Mouse (Mus musculus) CH12.LX (cell line): Measurements from ENCODE around the gene Gm42669. TPM values are rescaled to one million over a fixed set of nuclear protein-coding genes. Genes with fewer than 3 reads are reported as not detected.

Experiments
- DNase-seq: peaks from one replicate; pipeline ENCODE4 v3.0.0-alpha.2; 2013; ENCODE audit errors: extremely low read depth
- H3K27ac ChIP-seq: 2 replicates; pipeline ENCODE4 v1.5.1; 2012; ENCODE audit warnings: low read depth, mild to moderate bottlenecking, control low read depth, moderate library complexity; ENCODE audit not compliant: insufficient read depth
- H3K27me3 ChIP-seq: replicated peaks from 2 replicates; pipeline ENCODE3; 2012; ENCODE audit warnings: inconsistent platforms
- H3K36me3 ChIP-seq, 2 experiments: replicated peaks in 1 of 2; 2 replicates each; pipeline versions ENCODE3 to v1.6.1; 2012; ENCODE audit warnings: inconsistent platforms in 1 of 2, low read length in 1 of 2, mild to moderate bottlenecking in 1 of 2, mixed read lengths in 1 of 2, moderate library complexity in 1 of 2; ENCODE audit not compliant: control insufficient read depth in 1 of 2, insufficient read depth in 1 of 2
- H3K4me1 ChIP-seq, 2 experiments: 2 replicates each; pipeline ENCODE4 v1.6.1; 2012; ENCODE audit warnings: inconsistent platforms in 1 of 2, moderate library complexity in 1 of 2; ENCODE audit not compliant: insufficient read depth in 2 of 2, control insufficient read depth in 1 of 2
- H3K4me2 ChIP-seq: 2 replicates; pipeline ENCODE4 v1.6.1; 2012; ENCODE audit warnings: low read depth, mild to moderate bottlenecking, control low read depth; ENCODE audit not compliant: poor library complexity, insufficient read depth, severe bottlenecking
- H3K4me3 ChIP-seq, 3 experiments: fragments of 150-350 bp in 1 of 3; sonication (generic) in 1 of 3; replicated peaks in 1 of 3; 2 replicates each; pipeline versions ENCODE3 to v1.5.1; 2011 to 2012; ENCODE audit warnings: low read depth in 2 of 3, low read length in 2 of 3, mild to moderate bottlenecking in 2 of 3, moderate library complexity in 2 of 3, control low read depth in 1 of 3, improper control_type of control experiment in 1 of 3, inconsistent platforms in 1 of 3, mixed read lengths in 1 of 3; ENCODE audit not compliant: poor library complexity in 1 of 3
- H3K79me2 ChIP-seq: replicated peaks from 2 replicates; pipeline ENCODE4 v1.6.1; 2012; ENCODE audit warnings: mild to moderate bottlenecking, moderate library complexity; ENCODE audit not compliant: control insufficient read depth, poor library complexity, insufficient read depth, severe bottlenecking; ENCODE audit errors: extremely low read depth
- H3K9ac ChIP-seq: 2 replicates; pipeline ENCODE4 v1.6.1; 2012; ENCODE audit warnings: low read depth, mild to moderate bottlenecking, control low read depth, moderate library complexity; ENCODE audit not compliant: insufficient read depth
- H3K9me3 ChIP-seq: replicated peaks from 2 replicates; pipeline ENCODE3; 2012; ENCODE audit warnings: low read length, inconsistent platforms, mixed read lengths
- BHLHE40 ChIP-seq: IDR thresholded peaks from 2 replicates; pipeline ENCODE4 v1.6.1; 2011; ENCODE audit warnings: mild to moderate bottlenecking, low read depth, low read length, improper control_type of control experiment
- CHD1 ChIP-seq: IDR thresholded peaks from 2 replicates; pipeline ENCODE4 v1.6.1; 2012; ENCODE audit warnings: low read depth, low read length, improper control_type of control experiment, inconsistent platforms
- CHD2 ChIP-seq: IDR thresholded peaks from 2 replicates; pipeline ENCODE4 v1.6.1; 2011; ENCODE audit warnings: low read length, improper control_type of control experiment
- CTCF ChIP-seq, 2 experiments: IDR thresholded peaks in 1 of 2; conservative IDR thresholded peaks in 1 of 2; 2 replicates each; pipeline ENCODE4 v1.5.1; 2011 to 2012; ENCODE audit warnings: low read depth in 2 of 2, low read length in 2 of 2, improper control_type of control experiment in 1 of 2, inconsistent platforms in 1 of 2, mild to moderate bottlenecking in 1 of 2, moderate library complexity in 1 of 2
- ELF1 ChIP-seq: IDR thresholded peaks from 2 replicates; pipeline ENCODE4 v1.6.1; 2014; ENCODE audit warnings: low read depth, mild to moderate bottlenecking, inconsistent platforms, low read length, improper control_type of control experiment
- EP300 ChIP-seq: IDR thresholded peaks from 2 replicates; pipeline ENCODE4 v1.6.1; 2011; ENCODE audit warnings: low read length, improper control_type of control experiment
- ETS1 ChIP-seq: conservative IDR thresholded peaks from 2 replicates; pipeline ENCODE4 v1.6.1; 2012; ENCODE audit warnings: low read depth, mild to moderate bottlenecking, inconsistent platforms, low read length, improper control_type of control experiment, moderate library complexity
- HCFC1 ChIP-seq: IDR thresholded peaks from 2 replicates; pipeline ENCODE4 v1.6.1; 2012; ENCODE audit warnings: low read depth, mild to moderate bottlenecking, inconsistent platforms, low read length, improper control_type of control experiment
- IRF4 ChIP-seq: IDR thresholded peaks from 2 replicates; pipeline ENCODE4 v1.6.1; 2014; ENCODE audit warnings: low read depth, mild to moderate bottlenecking, inconsistent platforms, low read length, improper control_type of control experiment
- JUND ChIP-seq: conservative IDR thresholded peaks from 2 replicates; pipeline ENCODE4 v1.6.1; 2011; ENCODE audit warnings: low read depth, low read length, improper control_type of control experiment
- MAFK ChIP-seq: IDR thresholded peaks from 2 replicates; pipeline ENCODE4 v1.6.1; 2011; ENCODE audit warnings: low read length, improper control_type of control experiment; ENCODE audit not compliant: insufficient replicate concordance
- MAZ ChIP-seq: IDR thresholded peaks from 2 replicates; pipeline ENCODE4 v1.6.1; 2012; ENCODE audit warnings: low read depth, mild to moderate bottlenecking, inconsistent platforms, low read length, improper control_type of control experiment, moderate library complexity
- MEF2A ChIP-seq: IDR thresholded peaks from 2 replicates; pipeline ENCODE4 v1.6.1; 2014; ENCODE audit warnings: low read depth, mild to moderate bottlenecking, inconsistent platforms, low read length, improper control_type of control experiment, borderline replicate concordance
- MXI1 ChIP-seq: IDR thresholded peaks from 2 replicates; pipeline ENCODE4 v1.6.1; 2011; ENCODE audit warnings: mild to moderate bottlenecking, low read depth, low read length, improper control_type of control experiment
- MYC ChIP-seq: IDR thresholded peaks from 2 replicates; pipeline ENCODE4 v1.6.1; 2011; ENCODE audit warnings: low read depth, mild to moderate bottlenecking, improper control_type of control experiment, low read length
- NELFE ChIP-seq: IDR thresholded peaks from 2 replicates; pipeline ENCODE4 v1.6.1; 2011; ENCODE audit warnings: low read depth, low read length, improper control_type of control experiment
- NRF1 ChIP-seq: IDR thresholded peaks from 2 replicates; pipeline ENCODE4 v1.6.1; 2014; ENCODE audit warnings: low read depth, mild to moderate bottlenecking, inconsistent platforms, low read length, improper control_type of control experiment, moderate library complexity
- PAX5 ChIP-seq: IDR thresholded peaks from 2 replicates; pipeline ENCODE4 v1.6.1; 2012; ENCODE audit warnings: low read length, inconsistent platforms, mixed read lengths
- POLR2A ChIP-seq: IDR thresholded peaks from 2 replicates; pipeline ENCODE4 v1.6.1; 2011; ENCODE audit warnings: low read depth, mild to moderate bottlenecking, improper control_type of control experiment, low read length
- POLR2AphosphoS2 ChIP-seq: IDR thresholded peaks from 2 replicates; pipeline ENCODE4 v1.6.1; 2011; ENCODE audit warnings: low read depth, low read length, improper control_type of control experiment
- RAD21 ChIP-seq: IDR thresholded peaks from 2 replicates; pipeline ENCODE4 v1.6.1; 2011; ENCODE audit warnings: low read depth, mild to moderate bottlenecking, low read length, improper control_type of control experiment, moderate library complexity
- SIN3A ChIP-seq: IDR thresholded peaks from 2 replicates; pipeline ENCODE4 v1.6.1; 2012; ENCODE audit warnings: low read length, improper control_type of control experiment, inconsistent platforms
- TBP ChIP-seq: conservative IDR thresholded peaks from 2 replicates; pipeline ENCODE4 v1.6.1; 2011; ENCODE audit warnings: low read depth, low read length, improper control_type of control experiment
- TCF12 ChIP-seq: IDR thresholded peaks from 2 replicates; pipeline ENCODE4 v1.6.1; 2014; ENCODE audit warnings: low read depth, mild to moderate bottlenecking, inconsistent platforms, low read length, improper control_type of control experiment
- UBTF ChIP-seq: IDR thresholded peaks from 2 replicates; pipeline ENCODE4 v1.6.1; 2012; ENCODE audit warnings: low read depth, mild to moderate bottlenecking, inconsistent platforms, low read length, improper control_type of control experiment, moderate library complexity
- USF1 ChIP-seq: IDR thresholded peaks from 2 replicates; pipeline ENCODE4 v1.6.1; 2014; ENCODE audit warnings: low read depth, mild to moderate bottlenecking, inconsistent platforms, low read length, improper control_type of control experiment
- USF2 ChIP-seq: conservative IDR thresholded peaks from 2 replicates; pipeline ENCODE4 v1.6.1; 2011; ENCODE audit warnings: low read depth, low read length, improper control_type of control experiment
- ZC3H11A ChIP-seq: IDR thresholded peaks from 2 replicates; pipeline ENCODE4 v1.6.1; 2012; ENCODE audit warnings: low read depth, mild to moderate bottlenecking, inconsistent platforms, low read length, improper control_type of control experiment
- ZKSCAN1 ChIP-seq: IDR thresholded peaks from 2 replicates; pipeline ENCODE4 v1.6.1; 2012; ENCODE audit warnings: low read depth, inconsistent platforms, low read length, improper control_type of control experiment, borderline replicate concordance
- ZMIZ1 ChIP-seq: IDR thresholded peaks from 2 replicates; pipeline ENCODE4 v1.6.1; 2012; ENCODE audit warnings: low read depth, mild to moderate bottlenecking, inconsistent platforms, low read length, improper control_type of control experiment
- ZNF384 ChIP-seq: IDR thresholded peaks from 2 replicates; pipeline ENCODE4 v1.6.1; 2012; ENCODE audit warnings: low read depth, low read length, improper control_type of control experiment, inconsistent platforms
- dilution Hi-C: fragments of 300-500 bp; cut with MboI; formaldehyde crosslinking; loops from 2 replicates; pipeline ENCODE4 v1.14.3; 2020; ENCODE audit warnings: low sequenced_read_pairs; ENCODE audit not compliant: extremely low pct_unique_long_range_greater_than_20kb, extremely low pct_ligation_motif_present
- in situ Hi-C: fragments of 300-500 bp; cut with MboI; formaldehyde crosslinking; loops from 3 replicates; pipeline ENCODE4 v1.14.3; 2019; ENCODE audit warnings: low sequenced_read_pairs, low pct_ligation_motif_present, low pct_unique_long_range_greater_than_20kb, mixed read lengths
- polyA plus RNA-seq: library from polyadenylated mRNA; unstranded; fragments of >175 nt; gene quantifications from 2 replicates; pipeline ENCODE4 v1.2.1, GENCODE M21; 2012; ENCODE audit warnings: low read depth; ENCODE audit not compliant: insufficient read length
- total RNA-seq, 2 experiments: library from RNA; depleted of rRNA; stranded (reverse); fragments of 300-350 nt in 1 of 2; fragments of >200 nt in 1 of 2; gene quantifications; 2 replicates each; pipeline ENCODE4 v1.2.3; 2012 to 2014

The Gm42669 gene
- total and polyA plus RNA-seq, 3 experiments: 0.17 to 1.0 TPM; not detected in 1

GRCm38 (mm10) chr5:107569148-107569547, 61.7 kb downstream of the Gm42669 start:
- H3K4me2 ChIP-seq: no peak overlapping the region
- peaks cover 14% of the 10 kb centered on the region for H3K9me3 ChIP-seq
- no peak overlapping the region for H3K27ac ChIP-seq
- H3K79me2 ChIP-seq: no peaks in the 10 kb centered on the region
- in situ Hi-C loops (no loop called here), dilution Hi-C loops (no loop called here)
- no peak for DNase-seq
- no peak for TF ChIP-seq POLR2AphosphoS2
- no peak for TF ChIP-seq POLR2A
- no peak for TF ChIP-seq USF1
- no peak for TF ChIP-seq CHD1
- no peak for TF ChIP-seq EP300
- TF ChIP-seq CTCF (conservative IDR thresholded peaks at IDR 0.05 in 1 of 2, IDR thresholded peaks at IDR 0.05 in 1 of 2; ENCODE audit: low read depth in 2 of 2, low read length in 2 of 2): no peak
- TF ChIP-seq PAX5: no peak
- TF ChIP-seq HCFC1: no peak
- TF ChIP-seq JUND: no peak
- H3K4me1 ChIP-seq: peaks cover 0 to 4% of the 10 kb centered on the region in 2 experiments; a peak in 1 of 4 replicates
- no peaks in the 10 kb centered on the region for H3K27me3 ChIP-seq
- no peak overlapping the region for H3K9ac ChIP-seq
- H3K4me3 ChIP-seq: no peak overlapping the region
- peaks cover 42 to 69% of the 10 kb centered on the region in 2 experiments for H3K36me3 ChIP-seq

- dilution Hi-C loops: no loop called here
- peak within 1 kb of the TSS; percentile 81 to 98 (median 91) for H3K4me3 ChIP-seq
- no peaks in the 10 kb centered on the region for H3K27me3 ChIP-seq
- H3K4me2 ChIP-seq: peak within 1 kb of the TSS; percentile 96
- H3K36me3 ChIP-seq: peaks cover 17 to 40% of the 10 kb centered on the region in 2 experiments
- peak; percentile 68 for DNase-seq
- H3K9me3 ChIP-seq: no peaks in the 10 kb centered on the region
- H3K4me1 ChIP-seq: peaks cover 9 to 29% of the 10 kb centered on the region in 2 experiments
- in situ Hi-C loops: no loop called here
- peak within 1 kb of the TSS; percentile 81 for H3K9ac ChIP-seq
- peak within 1 kb of the TSS; percentile 43; the same call in 1 of the 2 replicates for H3K27ac ChIP-seq
- peaks cover 3% of the 10 kb centered on the region; the same call in 1 of the 2 replicates for H3K79me2 ChIP-seq
- TF ChIP-seq CTCF (conservative IDR thresholded peaks at IDR 0.05 in 1 of 2, IDR thresholded peaks at IDR 0.05 in 1 of 2; ENCODE audit: low read depth in 2 of 2, low read length in 2 of 2) (no peak), MYC (no peak; the same call in 1 of the 2 replicates), USF2 (no peak), UBTF (no peak; the same call in 1 of the 2 replicates), TCF12 (peak; percentile 60), TBP (0 out of 2 replicates have a peak, but pooled peaks have one; percentile 46), NRF1 (peak; percentile 87), POLR2AphosphoS2 (peak; percentile 81), NELFE (peak; percentile 75), ZMIZ1 (peak; percentile 84; the same call in 1 of the 2 replicates), HCFC1 (no peak), IRF4 (no peak), ELF1 (peak; percentile 5; the same call in 1 of the 2 replicates), MAFK (no peak), BHLHE40 (peak; percentile 45), ZC3H11A (no peak), ZKSCAN1 (no peak), MAZ (no peak), ETS1 (no peak), PAX5 (no peak), USF1 (no peak), RAD21 (no peak), CHD2 (no peak), ZNF384 (no peak), MEF2A (no peak), SIN3A (peak; percentile 37; the same call in 1 of the 2 replicates), MXI1 (no peak; the same call in 1 of the 2 replicates)
These were observed 90.1 kb downstream of the Gm42669 start, which contains the start of the genes Rpap2 and Glmn for GRCm38 (mm10) chr5:107597301-107598077. Gene Rpap2, plus strand, starts transcription at chr5:107597373. Gene Glmn, minus strand, starts transcription at chr5:107597888.
